Comparison of ENCODE assay signal across 9 mouse cellular contexts in the genomic region with DNA sequence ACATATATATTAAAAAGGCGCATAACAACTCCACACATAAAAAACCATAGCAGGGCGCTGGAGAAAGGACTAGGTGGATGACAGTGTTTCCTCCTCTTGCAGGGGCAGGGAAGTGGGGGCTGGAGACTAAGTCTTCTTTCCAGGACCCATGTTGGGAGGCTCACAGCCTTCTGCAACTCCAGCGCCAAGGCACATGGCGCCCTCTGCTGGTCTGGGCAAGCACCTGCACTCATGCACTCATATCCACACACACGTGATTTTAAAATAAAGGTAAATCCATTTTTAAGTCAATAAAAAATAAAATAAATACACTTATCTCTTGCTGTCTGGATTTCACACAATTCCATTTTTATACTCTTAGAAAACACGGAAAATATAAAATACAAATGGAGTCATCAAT. TPM values are rescaled to one million over a fixed set of nuclear protein-coding genes. Genes with fewer than 3 reads are reported as not detected.
DNase-seq lines count a peak whose midpoint lies in the region; ATAC-seq and TF ChIP-seq lines count a peak whose summit lies in the region.
"Had no signal": no experiment of that assay in that cellular context is flagged by ENCODE, and none has a peak within 500 bp of the region (broad histone marks: within the 10 kb centered on the region; RNA-seq: fewer than 3 reads in every experiment).

No protein-coding gene starts in this region.

- H3K79me2 ChIP-seq in MEL (ENCODE audit: control insufficient read depth, insufficient read depth, low read length, poor library complexity): no peaks in the 10 kb centered on the region

- no peaks in the 10 kb centered on the region for H3K9me3 ChIP-seq in MEL (replicated peaks; ENCODE audit: insufficient read depth, low read length)
- H3K9me3 ChIP-seq in liver, postnatal 0 days (ENCODE audit: low read length): 0 out of 2 replicates have a peak, but pooled peaks cover 2% of the 10 kb centered on the region

- no peak overlapping the region for H3K9ac ChIP-seq in MEL (ENCODE audit: control insufficient read depth, low read depth, low read length, poor library complexity, severe bottlenecking)
- H3K9ac ChIP-seq in liver, postnatal 0 days (replicated peaks): no peak overlapping the region

- no peak overlapping the region for H3K4me2 ChIP-seq in liver, postnatal 0 days (ENCODE audit: low read depth, low read length)
- H3K4me2 ChIP-seq: midbrain, embryonic 11.5 days had no signal

- 73% methylated on average over 6 of the region's 6 CpGs for WGBS in lung, adult 2 months
- WGBS in liver, postnatal 0 days (ENCODE audit: insufficient replicate concordance): 67% methylated on average over 6 of the region's 6 CpGs

- TF ChIP-seq POLR2A in lung, adult 2 months (IDR thresholded peaks at IDR 0.05; ENCODE audit: borderline replicate concordance, extremely low read depth, low read depth, low read length): no peak
- no peak for TF ChIP-seq POLR2A in MEL (IDR thresholded peaks at IDR 0.05; ENCODE audit: control insufficient read depth in 1 of 2, insufficient read depth in 1 of 2, low read depth in 1 of 2, low read length in 2 of 2, poor library complexity in 1 of 2)

- peak; percentile 47 for TF ChIP-seq RAD21 in MEL (IDR thresholded peaks at IDR 0.05; ENCODE audit: low read depth, low read length)

- no peak overlapping the region for H3K4me3 ChIP-seq in lung, adult 2 months (replicated peaks; ENCODE audit: extremely low read depth, low read depth, low read length)
- no peak overlapping the region for H3K4me3 ChIP-seq in MEL (ENCODE audit: control insufficient read depth in 1 of 2, insufficient read depth in 1 of 2, low read depth in 2 of 2, low read length in 2 of 2)
- no peak overlapping the region for H3K4me3 ChIP-seq in liver, postnatal 0 days (ENCODE audit: low read depth, low read length)

- no peak for ATAC-seq in liver, postnatal 0 days
- no peak for ATAC-seq in erythroid progenitor cell, adult 5-6 weeks (replicated peaks; ENCODE audit: low FRiP score, poor library complexity, severe bottlenecking)

- DNase-seq in embryo, embryonic 10 days (ENCODE audit: low spot score): peak; percentile 53
- DNase-seq in embryo, embryonic 11 days: no peak
- DNase-seq in lung, adult 2 months: no peak
- no peak for DNase-seq in lung, postnatal 4 days
- peak; percentile 45 for DNase-seq in MEL (ENCODE audit: low read depth, low spot score)
- DNase-seq in liver, postnatal 0 days: peak; percentile 47
- no peak for DNase-seq in right cerebral cortex, postnatal 14 days

- H3K36me3 ChIP-seq in MEL (ENCODE audit: control insufficient read depth in 1 of 2, insufficient read depth in 2 of 2, low read length in 2 of 2): no peaks in the 10 kb centered on the region
- H3K36me3 ChIP-seq in liver, postnatal 0 days (replicated peaks; ENCODE audit: insufficient read depth, low read length): no peaks in the 10 kb centered on the region

- TF ChIP-seq CTCF in lung, adult 2 months (IDR thresholded peaks at IDR 0.05; ENCODE audit: insufficient read depth, low read length): peak; percentile 53
- peak; percentile 62 to 83 (median 63) for TF ChIP-seq CTCF in MEL (IDR thresholded peaks at IDR 0.05 in 2 of 3, conservative IDR thresholded peaks at IDR 0.05 in 1 of 3; ENCODE audit: control insufficient read depth in 1 of 3, insufficient read depth in 1 of 3, low read depth in 2 of 3, low read length in 3 of 3, poor library complexity in 1 of 3, severe bottlenecking in 1 of 3)
- peak; percentile 70 for TF ChIP-seq CTCF in liver, postnatal 0 days (IDR thresholded peaks at IDR 0.05; ENCODE audit: low read depth)

- H3K4me1 ChIP-seq in lung, adult 2 months (ENCODE audit: control insufficient read depth, insufficient read depth, low read length): no peaks in the 10 kb centered on the region
- no peaks in the 10 kb centered on the region for H3K4me1 ChIP-seq in MEL (ENCODE audit: control insufficient read depth in 1 of 2, insufficient read depth in 2 of 2, low read length in 2 of 2)
- no peaks in the 10 kb centered on the region for H3K4me1 ChIP-seq in liver, postnatal 0 days (ENCODE audit: insufficient read depth)

- no peaks in the 10 kb centered on the region for H3K27me3 ChIP-seq in MEL (ENCODE audit: control insufficient read depth in 1 of 2, insufficient read depth in 2 of 2, low read length in 2 of 2)
- no peaks in the 10 kb centered on the region for H3K27me3 ChIP-seq in liver, postnatal 0 days (ENCODE audit: insufficient read depth, low read length)

- H3K27ac ChIP-seq in MEL (ENCODE audit: control insufficient read depth, low read depth, low read length): no peak overlapping the region
- H3K27ac ChIP-seq in liver, postnatal 0 days (ENCODE audit: low read depth): no peak overlapping the region

- no peak for TF ChIP-seq EP300 in MEL (IDR thresholded peaks at IDR 0.05; ENCODE audit: low read depth in 1 of 2, low read length in 2 of 2)
- no peak for TF ChIP-seq EP300 in liver, postnatal 0 days (IDR thresholded peaks at IDR 0.05; ENCODE audit: low read depth)

TF ChIP-seq in MEL, 35 proteins besides CTCF, POLR2A, EP300 and RAD21:
- TF ChIP-seq SMC3 (IDR thresholded peaks at IDR 0.05; ENCODE audit: low read depth, low read length) (peak; percentile 49), MYC (IDR thresholded peaks at IDR 0.05; ENCODE audit: low read depth, low read length) (no peak), KAT2A (conservative IDR thresholded peaks at IDR 0.05; ENCODE audit: low read depth, low read length) (no peak), SIN3A (IDR thresholded peaks at IDR 0.05; ENCODE audit: low read length) (no peak), ZMIZ1 (IDR thresholded peaks at IDR 0.05; ENCODE audit: low read depth, low read length) (no peak), TAL1 (IDR thresholded peaks at IDR 0.05; ENCODE audit: low read length) (no peak), RCOR1 (IDR thresholded peaks at IDR 0.05; ENCODE audit: low read depth, low read length) (no peak), ETS1 (IDR thresholded peaks at IDR 0.05; ENCODE audit: low read depth, low read length) (no peak), POLR2AphosphoS5 (IDR thresholded peaks at IDR 0.05; ENCODE audit: borderline replicate concordance, low read depth, low read length) (no peak), ZC3H11A (IDR thresholded peaks at IDR 0.05; ENCODE audit: low read depth, low read length) (0 out of 2 replicates have a peak, but pooled peaks have one; percentile 1), ZNF384 (IDR thresholded peaks at IDR 0.05; ENCODE audit: low read depth, low read length) (no peak), NRF1 (IDR thresholded peaks at IDR 0.05; ENCODE audit: insufficient read depth, low read depth, low read length, poor library complexity, severe bottlenecking) (no peak), MAX (IDR thresholded peaks at IDR 0.05; ENCODE audit: low read length) (no peak)

RNA-seq across cellular contexts. Expression of gene Pkd1l1, which starts 16.0 kb away (rescaled TPM):
- polyA plus RNA-seq in lung, adult 2 months (2012; rRNA removed): 0.08 and 0.52 TPM in 2 replicates
- total RNA-seq in MEL (2012; rRNA removed): not detected in 2 replicates
- not detected for polyA plus RNA-seq in MEL (2012; ENCODE audit: insufficient read depth in 1 of 2, insufficient read length in 2 of 2, low read depth in 1 of 2, low replicate concordance in 2 of 2, missing spikeins in 1 of 2)
- 0.06 TPM in 1 of 2 replicates, not detected in the other for polyA plus RNA-seq in liver, postnatal 0 days (2015; fragmentation: Nextera tagmentation; extraction: Ambion mirVana)
- 4.7 and 5.4 TPM in 2 replicates for total RNA-seq in erythroid progenitor cell, adult 5-6 weeks (2015; ENCODE audit: low replicate concordance)
- total RNA-seq in erythroid progenitor cell, adult 5-6 weeks (2017; ENCODE audit: low replicate concordance): 1.7 and 7.8 TPM in 2 replicates
- polyA plus RNA-seq: midbrain, embryonic 11.5 days had no signal

RNA-seq across cellular contexts. Expression of gene Hus1, which starts 54.0 kb away (rescaled TPM):
- 9.1 and 11.5 TPM in 2 replicates for polyA plus RNA-seq in lung, adult 2 months (2012; rRNA removed)
- total RNA-seq in MEL (2012; rRNA removed): 23.1 and 29.4 TPM in 2 replicates
- 10 to 100 TPM in 1 of 2 experiments, not detected in 1; 21.7 TPM for polyA plus RNA-seq in MEL (2012; ENCODE audit: insufficient read depth in 1 of 2, insufficient read length in 2 of 2, low read depth in 1 of 2, low replicate concordance in 2 of 2, missing spikeins in 1 of 2)
- 2.9 and 3.2 TPM in 2 replicates for polyA plus RNA-seq in liver, postnatal 0 days (2015; fragmentation: Nextera tagmentation; extraction: Ambion mirVana)
- 7.2 and 16.3 TPM in 2 replicates for total RNA-seq in erythroid progenitor cell, adult 5-6 weeks (2015; ENCODE audit: low replicate concordance)
- total RNA-seq in erythroid progenitor cell, adult 5-6 weeks (2017; ENCODE audit: low replicate concordance): 6.5 and 8.5 TPM in 2 replicates

Comparison
In these comparisons a context has a peak if more than half of its experiments do, and no peak if none do; other contexts are left out.
1. DNase-seq: peak in embryo, embryonic 10 days (single experiment), MEL (single experiment) and liver, postnatal 0 days (single experiment); none in embryo, embryonic 11 days (single experiment), lung, adult 2 months (single experiment), lung, postnatal 4 days (0 of 2) and right cerebral cortex, postnatal 14 days (single experiment).
2. Peak in every context shown above with its lines, with median percentiles within 50 percentile points of each other: CTCF ChIP-seq.